Mouse (Mus musculus): Measurements from ENCODE around the gene Ids. TPM values are rescaled to one million over a fixed set of nuclear protein-coding genes. Genes with fewer than 3 reads are reported as not detected.

Gene Ids
- polyA plus RNA-seq, 1 experiment from 2014 or later, result 1.9 TPM

- Histone ChIP-seq H3K4me1 (ENCODE audit: control insufficient read depth in 2 of 2, insufficient read depth in 2 of 2, low read length in 2 of 2) (no peaks in the 10 kb centered on the region), H3K9ac (ENCODE audit: low read length) (no peak overlapping the region), H3K36me3 (ENCODE audit: control insufficient read depth, insufficient read depth, low read length) (no peaks in the 10 kb centered on the region), H3K4me2 (ENCODE audit: low read length) (no peak overlapping the region), H3K4me3 (ENCODE audit: control insufficient read depth in 1 of 2, insufficient read depth in 1 of 2, low read depth in 1 of 2, low read length in 2 of 2) (no peak overlapping the region), H3K27me3 (ENCODE audit: control insufficient read depth, insufficient read depth, low read length) (no peaks in the 10 kb centered on the region), H3K9me3 (ENCODE audit: control insufficient read depth, low read length) (no peaks in the 10 kb centered on the region), H3K27ac (replicated peaks in 1 of 2; ENCODE audit: control insufficient read depth in 1 of 2, insufficient read depth in 1 of 2, low read depth in 2 of 2, low read length in 2 of 2) (no peak overlapping the region)
- WGBS, result 79% methylated on average over 3 of the region's 3 CpGs
- ATAC-seq (ENCODE audit: insufficient number of reproducible peaks, insufficient read depth, low FRiP score, low read depth), result no peak
These were observed 49.8 kb downstream of the Ids start for GRCm38 (mm10) chrX:70314949-70315641.

Other genes starting within 250 kb of the Ids start
- 29.0 and 33.2 TPM in 2 replicates for gene 1110012L19Rik, start 20.8 kb upstream of the Ids start, polyA plus RNA-seq (2014; fragmentation: Nextera tagmentation; extraction: Ambion mirVana)
- 40.9 and 45.3 TPM in 2 replicates for gene Tmem185a, start 112.1 kb upstream of the Ids start, polyA plus RNA-seq (2014; fragmentation: Nextera tagmentation; extraction: Ambion mirVana)

Measured in heart, embryonic 14.5 days (tissue).